Mouse (Mus musculus): ENCODE data around the gene Gm38394.

Gm38394 gene

DNA sequence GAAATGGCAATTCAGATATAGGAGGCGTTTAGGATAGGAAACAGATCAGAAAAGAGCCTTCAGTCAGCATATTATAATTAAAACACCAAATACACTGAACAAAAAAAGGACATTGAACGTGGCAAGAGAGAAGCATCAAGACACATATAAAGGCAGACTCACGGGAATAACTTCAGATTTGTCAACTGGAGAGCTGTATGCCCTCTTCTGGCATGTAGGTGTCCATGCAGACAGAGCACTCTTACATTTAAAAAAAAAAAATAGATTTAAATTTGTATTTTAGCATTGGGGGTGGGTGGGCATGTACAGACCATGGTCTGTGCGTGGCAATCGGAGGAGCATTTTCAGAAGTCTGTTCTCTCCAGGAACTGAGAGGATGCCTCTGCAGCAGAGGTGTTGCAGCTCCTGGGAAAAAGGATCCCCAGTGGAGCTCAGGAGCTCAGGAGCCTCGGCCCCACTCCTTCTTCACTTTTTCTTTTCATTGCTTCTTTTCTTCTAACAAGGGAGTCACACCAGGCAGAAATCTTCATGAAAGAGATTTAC, 75.1 kb downstream of the Gm38394 start:
- DNase-seq (ENCODE audit: low read depth, low spot score), result no peak

DNA sequence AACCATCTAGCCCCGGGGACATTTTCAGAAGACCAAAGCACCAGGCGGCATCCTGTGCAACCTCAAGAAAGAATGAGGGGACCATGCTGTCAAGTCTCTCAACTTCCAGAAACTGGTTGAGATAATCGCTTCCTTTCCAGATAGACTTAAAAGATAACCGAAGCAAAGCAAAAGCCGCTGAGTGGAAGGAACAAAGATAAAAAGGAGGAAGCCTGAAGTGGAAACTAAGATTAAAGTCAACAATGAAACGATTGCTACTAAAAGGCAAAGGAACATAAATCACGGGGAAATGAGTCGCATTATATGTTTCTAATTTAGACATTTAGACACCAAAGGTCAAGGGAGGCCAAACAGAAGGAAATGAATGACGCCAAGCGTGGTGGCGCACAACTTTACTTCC, 89.8 kb downstream of the Gm38394 start:
- peak; percentile 12 for DNase-seq (ENCODE audit: low read depth, low spot score)

All from ZHBTc4 (cell line).